Mouse (Mus musculus) E14TG2a.4 (cell line): Measurements from ENCODE around the gene Sprr2a3.
"Not testable (repeated sequence)": the region's sequence is repeated elsewhere in the genome, so short reads cannot be mapped to it uniquely, and the experiment has no call there.

Experiments
- CTCF ChIP-seq: conservative IDR thresholded peaks from 2 replicates; pipeline ENCODE4 v1.5.1; 2014; ENCODE audit warnings: low read length
- NANOG ChIP-seq: IDR thresholded peaks from 2 replicates; pipeline ENCODE4 v1.6.1; 2014; ENCODE audit warnings: borderline replicate concordance, low read length, mixed read lengths
- POU5F1 ChIP-seq: IDR thresholded peaks from 2 replicates; pipeline ENCODE4 v1.6.1; 2014; ENCODE audit warnings: low read length, borderline replicate concordance

GRCm38 (mm10) chr3:92244833-92245232 is 40.4 kb upstream of the Sprr2a3 start:
- not testable (repeated sequence) for TF ChIP-seq CTCF, NANOG, POU5F1
